Mouse (Mus musculus): ENCODE measurements around the gene Foxp1. TPM values are rescaled to one million over a fixed set of nuclear protein-coding genes. Genes with fewer than 3 reads are reported as not detected.

Gene Foxp1
- polyA plus RNA-seq, 1 experiment, result 162 TPM

DNA sequence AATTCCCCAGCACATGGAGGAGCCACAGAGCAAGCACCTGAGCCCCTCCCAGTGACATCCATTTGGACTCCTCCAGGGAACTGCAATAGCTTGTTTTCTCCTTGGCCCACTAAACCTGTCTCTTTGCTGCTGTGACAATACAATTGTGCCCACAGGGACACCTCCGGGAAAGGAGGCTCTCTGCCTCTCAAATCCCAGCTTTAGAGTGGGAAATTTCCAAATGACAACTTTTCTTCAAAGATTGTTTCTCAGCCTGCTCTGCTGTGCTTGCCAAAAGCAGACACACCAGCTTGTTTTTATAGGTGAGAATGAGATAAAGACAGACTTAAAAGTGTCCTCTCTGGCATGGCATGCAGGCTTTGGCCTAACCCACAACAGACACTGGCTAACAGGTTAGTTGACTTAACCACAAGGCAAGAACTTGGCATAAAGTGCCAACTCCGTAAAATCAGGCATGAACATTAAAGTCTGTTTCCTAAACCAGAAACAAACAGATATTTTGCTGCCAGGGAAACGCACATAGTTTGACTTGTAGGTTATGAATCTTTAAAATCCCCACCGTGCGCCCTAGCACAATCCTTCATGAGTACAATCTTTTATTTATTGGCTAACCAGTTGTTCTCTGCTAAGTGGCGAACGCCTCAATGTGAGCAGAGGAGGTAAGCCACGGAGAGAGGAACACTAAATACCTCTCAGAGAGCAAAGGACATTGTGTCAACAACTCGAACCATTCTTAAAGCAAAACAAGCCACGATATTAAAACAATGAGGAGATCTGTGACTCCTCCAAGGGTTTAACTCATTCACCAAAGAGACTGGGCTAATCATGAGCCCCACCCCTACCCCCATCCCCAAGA is 379.4 kb downstream of the Foxp1 start:
- H3K4me1 ChIP-seq (ENCODE audit: control insufficient read depth, insufficient read depth, insufficient read length), result no peaks in the 10 kb centered on the region
- H3K27me3 ChIP-seq (ENCODE audit: control insufficient read depth, insufficient read depth, low read length), result no peaks in the 10 kb centered on the region
- H3K4me3 ChIP-seq (ENCODE audit: extremely low read depth, insufficient read depth, insufficient read length), result no peak overlapping the region
- peaks cover 11% of the 10 kb centered on the region for H3K36me3 ChIP-seq (ENCODE audit: control insufficient read depth, insufficient read depth, low read length)
- H3K27ac ChIP-seq (ENCODE audit: insufficient read depth, low read length), result no peak overlapping the region
- WGBS, result 92% methylated on average over 10 of the region's 10 CpGs
- DNase-seq (ENCODE audit: low read depth in 1 of 2, low spot score in 2 of 2), result no peak
- no peak for TF ChIP-seq CTCF (IDR thresholded peaks at IDR 0.05; ENCODE audit: extremely low read depth, insufficient read depth, insufficient read length, insufficient replicate concordance)
- no peak for TF ChIP-seq POLR2A (IDR thresholded peaks at IDR 0.05; ENCODE audit: low read depth, low read length)

DNA sequence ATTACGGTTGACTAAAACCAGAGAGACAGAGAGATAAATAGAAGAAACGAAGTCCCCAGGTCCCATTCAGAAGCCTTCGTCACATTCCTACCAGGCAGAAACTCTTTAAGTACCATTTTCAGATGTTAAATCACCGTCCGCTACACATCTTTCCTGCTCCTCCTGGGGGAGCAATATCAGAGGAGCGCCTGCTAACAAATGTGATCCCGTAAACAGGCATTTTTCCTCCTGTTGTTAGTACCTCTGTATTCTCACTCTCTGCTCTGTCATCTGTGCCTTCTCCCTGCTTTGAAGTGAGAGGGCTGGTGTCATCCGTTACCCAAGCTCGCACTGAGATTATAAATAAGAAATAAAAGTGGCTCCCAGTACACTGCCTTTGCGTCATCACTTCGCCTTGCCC is 384.5 kb downstream of the Foxp1 start:
- DNase-seq (ENCODE audit: low read depth in 1 of 2, low spot score in 2 of 2), result no peak
- Histone ChIP-seq H3K4me3 (ENCODE audit: extremely low read depth, insufficient read depth, insufficient read length) (no peak overlapping the region), H3K27ac (ENCODE audit: insufficient read depth, low read length) (no peak overlapping the region), H3K27me3 (ENCODE audit: control insufficient read depth, insufficient read depth, low read length) (no peaks in the 10 kb centered on the region), H3K4me1 (ENCODE audit: control insufficient read depth, insufficient read depth, insufficient read length) (no peaks in the 10 kb centered on the region), H3K36me3 (ENCODE audit: control insufficient read depth, insufficient read depth, low read length) (peaks cover 18% of the 10 kb centered on the region)
- 93% methylated on average over 11 of the region's 11 CpGs for WGBS
- TF ChIP-seq POLR2A (IDR thresholded peaks at IDR 0.05; ENCODE audit: low read depth, low read length) (no peak), CTCF (IDR thresholded peaks at IDR 0.05; ENCODE audit: extremely low read depth, insufficient read depth, insufficient read length, insufficient replicate concordance) (no peak)

DNA sequence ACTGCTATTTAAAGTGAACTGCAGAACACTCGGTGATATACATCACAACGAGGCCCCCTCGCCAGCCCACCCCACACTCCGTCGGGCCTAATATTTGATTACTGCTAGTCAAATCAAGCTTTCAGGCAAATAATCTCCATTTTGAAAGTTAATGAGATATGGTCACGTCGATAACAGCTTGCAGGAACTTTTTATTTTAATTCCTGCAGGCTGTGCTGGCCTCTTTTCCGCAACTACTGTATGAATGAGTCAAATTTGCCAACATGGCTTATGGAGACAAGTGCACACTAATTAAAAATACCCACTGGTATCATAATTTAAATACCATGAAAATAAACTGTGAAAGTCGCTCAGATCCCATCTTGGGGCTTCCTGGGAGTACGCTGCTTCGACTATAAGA is 385.4 kb downstream of the Foxp1 start:
- WGBS, result 93% methylated on average over 11 of the region's 11 CpGs
- Histone ChIP-seq H3K36me3 (ENCODE audit: control insufficient read depth, insufficient read depth, low read length) (peaks cover 18% of the 10 kb centered on the region), H3K4me1 (ENCODE audit: control insufficient read depth, insufficient read depth, insufficient read length) (no peaks in the 10 kb centered on the region), H3K4me3 (ENCODE audit: extremely low read depth, insufficient read depth, insufficient read length) (no peak overlapping the region), H3K27me3 (ENCODE audit: control insufficient read depth, insufficient read depth, low read length) (no peaks in the 10 kb centered on the region), H3K27ac (ENCODE audit: insufficient read depth, low read length) (no peak overlapping the region)
- TF ChIP-seq CTCF (IDR thresholded peaks at IDR 0.05; ENCODE audit: extremely low read depth, insufficient read depth, insufficient read length, insufficient replicate concordance), result no peak
- TF ChIP-seq POLR2A (IDR thresholded peaks at IDR 0.05; ENCODE audit: low read depth, low read length), result no peak
- DNase-seq (ENCODE audit: low read depth in 1 of 2, low spot score in 2 of 2), result no peak

DNA sequence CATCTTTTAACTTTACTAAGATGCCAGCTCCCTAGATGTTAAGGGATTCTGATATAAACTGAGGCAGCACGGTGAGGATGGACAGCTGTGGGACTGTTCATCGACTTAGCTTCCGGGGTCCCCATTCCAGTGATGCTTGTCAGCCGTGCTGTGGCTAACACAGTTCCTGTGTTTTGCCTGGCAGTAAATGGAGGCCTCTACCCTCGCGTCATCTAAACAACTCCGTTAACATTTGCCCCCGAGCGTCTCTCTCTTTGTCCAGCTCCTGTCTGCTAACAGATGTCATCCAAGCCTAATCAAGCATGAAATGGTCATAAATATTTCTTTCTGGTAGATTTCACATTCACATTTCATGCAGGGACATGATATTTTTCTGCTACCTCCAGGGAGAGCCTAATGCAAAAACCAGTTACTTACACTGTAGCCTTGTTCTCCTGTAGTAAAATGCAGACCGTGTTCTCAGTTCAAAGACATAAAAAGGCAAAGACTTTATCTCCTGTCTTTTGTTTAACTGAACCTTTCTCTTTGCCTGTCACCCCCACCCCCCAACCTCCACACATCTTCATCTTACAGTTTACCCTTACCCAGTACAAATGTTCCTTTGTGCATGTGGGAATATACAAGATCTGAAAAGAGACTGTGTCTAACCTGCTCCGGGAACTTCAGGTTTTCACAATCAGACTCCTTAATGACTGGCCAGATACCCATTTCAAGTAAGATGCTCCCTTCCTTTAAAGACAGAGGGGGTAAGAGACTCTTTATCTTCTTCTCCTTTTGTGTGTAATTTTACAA is 386.4 kb downstream of the Foxp1 start:
- H3K4me1 ChIP-seq (ENCODE audit: control insufficient read depth, insufficient read depth, insufficient read length), result no peaks in the 10 kb centered on the region
- H3K27me3 ChIP-seq (ENCODE audit: control insufficient read depth, insufficient read depth, low read length), result no peaks in the 10 kb centered on the region
- no peak overlapping the region for H3K27ac ChIP-seq (ENCODE audit: insufficient read depth, low read length)
- WGBS, result 83% methylated on average over 11 of the region's 11 CpGs
- DNase-seq (ENCODE audit: low read depth in 1 of 2, low spot score in 2 of 2), result no peak
- no peak overlapping the region for H3K4me3 ChIP-seq (ENCODE audit: extremely low read depth, insufficient read depth, insufficient read length)
- H3K36me3 ChIP-seq (ENCODE audit: control insufficient read depth, insufficient read depth, low read length), result peaks cover 17% of the 10 kb centered on the region
- TF ChIP-seq CTCF (IDR thresholded peaks at IDR 0.05; ENCODE audit: extremely low read depth, insufficient read depth, insufficient read length, insufficient replicate concordance) (no peak), POLR2A (IDR thresholded peaks at IDR 0.05; ENCODE audit: low read depth, low read length) (no peak)

DNA sequence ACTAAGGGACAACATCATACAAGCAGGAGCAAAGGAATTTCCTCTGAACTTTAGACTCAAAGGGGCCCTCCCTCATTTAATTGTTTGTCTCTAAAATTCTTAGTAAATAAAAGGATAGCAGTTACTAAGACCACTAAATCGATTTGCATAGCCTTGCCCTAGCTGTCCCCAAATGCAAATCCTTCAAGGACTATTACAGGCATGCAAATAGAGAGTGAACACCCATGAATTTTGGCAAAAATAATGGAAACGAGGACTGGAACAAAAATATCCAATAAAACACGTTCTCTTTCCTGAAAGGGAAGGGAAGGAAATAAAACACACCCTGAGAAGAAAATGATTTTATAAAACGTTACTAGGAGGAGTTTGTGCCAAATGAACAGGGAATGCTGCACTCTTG is 390.7 kb downstream of the Foxp1 start:
- H3K27me3 ChIP-seq (ENCODE audit: control insufficient read depth, insufficient read depth, low read length), result no peaks in the 10 kb centered on the region
- no peak for DNase-seq (ENCODE audit: low read depth in 1 of 2, low spot score in 2 of 2)
- no peak overlapping the region for H3K27ac ChIP-seq (ENCODE audit: insufficient read depth, low read length)
- H3K36me3 ChIP-seq (ENCODE audit: control insufficient read depth, insufficient read depth, low read length), result peaks cover 7% of the 10 kb centered on the region
- 73% methylated on average over 4 of the region's 4 CpGs for WGBS
- peaks cover 2% of the 10 kb centered on the region; the same call in 1 of the 2 replicates for H3K4me1 ChIP-seq (ENCODE audit: control insufficient read depth, insufficient read depth, insufficient read length)
- no peak for TF ChIP-seq POLR2A (IDR thresholded peaks at IDR 0.05; ENCODE audit: low read depth, low read length)
- no peak for TF ChIP-seq CTCF (IDR thresholded peaks at IDR 0.05; ENCODE audit: extremely low read depth, insufficient read depth, insufficient read length, insufficient replicate concordance)
- H3K4me3 ChIP-seq (ENCODE audit: extremely low read depth, insufficient read depth, insufficient read length), result no peak overlapping the region

DNA sequence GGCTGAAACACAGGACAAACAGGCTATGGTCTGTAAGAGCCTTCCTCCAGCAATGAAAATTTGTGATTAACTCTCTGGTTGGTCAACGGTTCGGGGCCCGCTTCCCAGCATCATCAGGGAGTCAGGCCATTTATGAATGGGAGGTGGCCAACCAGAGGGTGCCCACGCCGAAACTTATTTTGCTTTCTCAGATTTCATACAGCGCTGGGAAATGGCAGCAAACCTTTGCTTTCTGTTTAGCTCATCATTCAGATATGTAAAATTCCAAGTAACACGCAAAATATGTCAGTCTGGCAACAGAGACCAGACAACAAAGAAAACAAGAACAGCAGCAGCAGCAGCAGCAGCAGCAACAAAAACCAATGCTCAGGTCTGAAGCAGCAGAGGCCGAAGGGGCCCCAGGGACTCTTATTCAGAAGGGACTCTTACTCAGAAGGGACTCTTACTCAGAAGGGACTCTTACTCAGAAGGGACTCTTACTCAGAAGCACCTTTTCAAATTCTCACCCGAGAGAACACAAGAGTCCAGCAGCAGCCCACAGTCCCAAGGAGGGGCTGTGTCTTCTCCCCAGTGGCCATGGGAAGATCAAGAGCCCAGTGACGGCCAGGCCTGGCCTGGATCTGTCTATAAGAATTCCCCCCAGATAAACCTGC is 391.6 kb downstream of the Foxp1 start:
- Histone ChIP-seq H3K27ac (ENCODE audit: insufficient read depth, low read length) (no peak overlapping the region), H3K4me3 (ENCODE audit: extremely low read depth, insufficient read depth, insufficient read length) (no peak overlapping the region), H3K27me3 (ENCODE audit: control insufficient read depth, insufficient read depth, low read length) (no peaks in the 10 kb centered on the region), H3K4me1 (ENCODE audit: control insufficient read depth, insufficient read depth, insufficient read length) (peaks cover 2% of the 10 kb centered on the region; the same call in 1 of the 2 replicates), H3K36me3 (ENCODE audit: control insufficient read depth, insufficient read depth, low read length) (peaks cover 5% of the 10 kb centered on the region; the same call in 1 of the 2 replicates)
- WGBS, result 81% methylated on average over 10 of the region's 10 CpGs
- no peak for DNase-seq (ENCODE audit: low read depth in 1 of 2, low spot score in 2 of 2)
- no peak for TF ChIP-seq CTCF (IDR thresholded peaks at IDR 0.05; ENCODE audit: extremely low read depth, insufficient read depth, insufficient read length, insufficient replicate concordance)
- TF ChIP-seq POLR2A (IDR thresholded peaks at IDR 0.05; ENCODE audit: low read depth, low read length), result no peak
